Mouse (Mus musculus) left cerebral cortex, adult 9 months (tissue): ENCODE measurements around the gene Tbx1.

Experiments used
- DNase-seq, 2 experiments: peaks; one replicate each; pipeline ENCODE4 v3.0.0; 2022; ENCODE audit warnings: low spot score in 2 of 2

The Tbx1 gene

GRCm38 (mm10) chr16:18622916-18623750 lies 32.7 kb upstream of the Tbx1 start:
- no peak for DNase-seq

- DNase-seq: no peak
Measured at GRCm38 (mm10) chr16:18622019-18622418, 31.5 kb upstream of the Tbx1 start, which contains the start of gene Gp1bb. TSS of gene Gp1bb (minus strand) at chr16:18622403.

GRCm38 (mm10) chr16:18621362-18622001 lies 31.0 kb upstream of the Tbx1 start:
- no peak for DNase-seq

GRCm38 (mm10) chr16:18620601-18621361 lies 30.3 kb upstream of the Tbx1 start:
- peak in 1 of 2 experiments; percentile 59 for DNase-seq

- DNase-seq: no peak
Measured at GRCm38 (mm10) chr16:18620201-18620600, 29.7 kb upstream of the Tbx1 start.

GRCm38 (mm10) chr16:18619110-18619509 lies 28.6 kb upstream of the Tbx1 start:
- DNase-seq: no peak

- no peak for DNase-seq
Measured at GRCm38 (mm10) chr16:18618297-18618696, 27.8 kb upstream of the Tbx1 start.

- DNase-seq: peak in 1 of 2 experiments; percentile 94
Measured at GRCm38 (mm10) chr16:18617370-18618065, 27.0 kb upstream of the Tbx1 start.

GRCm38 (mm10) chr16:18613301-18613700 lies 22.8 kb upstream of the Tbx1 start:
- DNase-seq: no peak

GRCm38 (mm10) chr16:18611752-18612151 lies 21.3 kb upstream of the Tbx1 start:
- DNase-seq: no peak

- DNase-seq: no peak
Measured at GRCm38 (mm10) chr16:18609099-18609498, 18.6 kb upstream of the Tbx1 start.

GRCm38 (mm10) chr16:18608226-18608625 lies 17.8 kb upstream of the Tbx1 start:
- DNase-seq: no peak

- no peak for DNase-seq
Measured at GRCm38 (mm10) chr16:18605705-18606104, 15.2 kb upstream of the Tbx1 start.

GRCm38 (mm10) chr16:18604267-18604701 lies 13.8 kb upstream of the Tbx1 start:
- no peak for DNase-seq

- no peak for DNase-seq
Measured at GRCm38 (mm10) chr16:18601447-18601846, 11.0 kb upstream of the Tbx1 start.

GRCm38 (mm10) chr16:18598006-18598405 lies 7.5 kb upstream of the Tbx1 start:
- no peak for DNase-seq

GRCm38 (mm10) chr16:18596255-18596654 lies 5.8 kb upstream of the Tbx1 start:
- DNase-seq: no peak

- DNase-seq: no peak
Measured at GRCm38 (mm10) chr16:18593930-18594329, 3.5 kb upstream of the Tbx1 start.

GRCm38 (mm10) chr16:18591047-18592018 lies 862 bp upstream of the Tbx1 start:
- no peak for DNase-seq

GRCm38 (mm10) chr16:18589080-18589621 lies 1.3 kb downstream of the Tbx1 start:
- DNase-seq: no peak
